Mouse (Mus musculus) heart, postnatal 25 days (tissue): ENCODE results near the gene Islr2. TPM values are rescaled to one million over a fixed set of nuclear protein-coding genes. Genes with fewer than 3 reads are reported as not detected.
A peak's percentile ranks its signal among the peaks of the same experiment; 100 is the strongest.
"Not testable (repeated sequence)": the region's sequence is repeated elsewhere in the genome, so short reads cannot be mapped to it uniquely, and the experiment has no call there.

Experiments used
- DNase-seq: peaks from one replicate; pipeline ENCODE4 v3.0.0; 2022; ENCODE audit warnings: low spot score
- intact Hi-C: fragments of 180-260 bp; cut with DNase I; formaldehyde crosslinking; loops from one replicate; pipeline ENCODE4 v1.15.1; 2025
- total RNA-seq, 2 experiments: library from RNA; stranded (reverse); gene quantifications; 2 replicates each; pipeline ENCODE4 v1.2.3; 2021

The Islr2 gene
- total RNA-seq, result 1 to 10 TPM; 1.0 to 1.2 TPM

DNA sequence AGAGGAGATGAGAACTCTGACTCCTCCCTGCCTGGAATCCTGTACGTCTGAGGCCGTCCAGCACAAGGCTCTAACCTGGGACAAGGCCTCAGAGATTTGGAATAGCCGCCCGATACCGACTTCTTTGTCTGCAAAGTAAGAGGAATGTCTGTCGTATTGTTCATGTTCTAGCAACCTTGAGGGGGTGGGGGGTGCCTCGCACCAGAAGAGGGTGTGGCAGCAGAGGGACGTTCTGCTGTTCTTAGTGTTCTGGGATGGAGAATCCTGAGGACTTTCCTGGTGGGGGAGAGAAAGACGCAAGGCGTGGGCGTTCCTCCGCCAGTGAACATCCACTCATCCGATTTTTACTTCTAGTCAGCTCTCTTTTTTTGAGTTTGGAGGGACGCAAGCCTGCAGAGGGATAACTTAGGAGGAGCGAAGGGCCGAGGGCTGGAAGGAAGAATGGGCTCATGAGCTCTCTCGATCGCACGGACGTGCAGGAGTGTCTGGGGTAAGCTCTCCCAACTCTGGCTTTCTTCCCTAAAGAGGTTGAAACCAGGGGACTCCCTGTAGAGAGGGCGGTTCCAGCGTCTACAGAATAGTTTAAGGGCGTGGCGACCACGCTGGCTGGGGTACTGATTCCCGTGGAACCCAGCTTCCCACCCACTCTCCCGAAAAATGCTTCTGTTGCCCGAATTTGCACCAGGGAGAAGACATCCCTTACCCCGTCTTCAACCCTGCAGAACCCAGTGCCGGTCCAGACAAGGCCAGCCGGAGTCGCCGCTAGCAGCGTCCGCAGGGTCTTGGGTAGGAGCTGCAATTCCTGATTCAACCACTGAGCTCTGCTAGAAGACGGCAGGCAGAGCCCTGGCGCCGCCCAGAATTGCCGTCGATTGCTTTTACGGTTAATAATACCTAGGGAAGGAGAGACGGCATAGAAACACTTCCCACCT, at the start of gene Islr2, which contains the start of gene Islr:
Gene Islr2, minus strand, starts transcription at position 804 of the 932 bp plus-strand sequence.
Gene Islr, minus strand, starts transcription at position 791 of the 932 bp plus-strand sequence.
- intact Hi-C loops, result loop anchor here (1.0 kb wide), 1 partner anchor 165 kb away; no protein-coding TSS in a partner anchor
- DNase-seq, result peak; percentile 58

DNA sequence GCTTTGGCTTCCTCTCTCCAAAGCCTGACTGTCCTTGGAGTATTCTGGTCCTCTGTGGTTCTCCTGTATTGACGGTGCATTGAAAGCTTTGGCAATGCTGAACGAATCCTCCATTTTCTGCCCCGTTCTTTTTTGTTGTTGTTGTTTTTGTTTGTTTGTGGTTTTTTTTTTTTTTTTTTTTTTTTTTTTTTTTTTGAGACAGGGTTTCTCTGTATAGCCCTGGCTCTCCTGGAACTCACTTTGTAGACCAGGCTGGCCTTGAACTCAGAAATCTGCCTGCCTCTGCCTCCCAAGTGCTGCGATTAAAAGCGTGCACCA, 49.6 kb upstream of the Islr2 start:
- intact Hi-C loops, result loop anchor here (2.0 kb wide), 1 partner anchor 17 kb away; no protein-coding TSS in a partner anchor
- DNase-seq, result not testable (repeated sequence)

DNA sequence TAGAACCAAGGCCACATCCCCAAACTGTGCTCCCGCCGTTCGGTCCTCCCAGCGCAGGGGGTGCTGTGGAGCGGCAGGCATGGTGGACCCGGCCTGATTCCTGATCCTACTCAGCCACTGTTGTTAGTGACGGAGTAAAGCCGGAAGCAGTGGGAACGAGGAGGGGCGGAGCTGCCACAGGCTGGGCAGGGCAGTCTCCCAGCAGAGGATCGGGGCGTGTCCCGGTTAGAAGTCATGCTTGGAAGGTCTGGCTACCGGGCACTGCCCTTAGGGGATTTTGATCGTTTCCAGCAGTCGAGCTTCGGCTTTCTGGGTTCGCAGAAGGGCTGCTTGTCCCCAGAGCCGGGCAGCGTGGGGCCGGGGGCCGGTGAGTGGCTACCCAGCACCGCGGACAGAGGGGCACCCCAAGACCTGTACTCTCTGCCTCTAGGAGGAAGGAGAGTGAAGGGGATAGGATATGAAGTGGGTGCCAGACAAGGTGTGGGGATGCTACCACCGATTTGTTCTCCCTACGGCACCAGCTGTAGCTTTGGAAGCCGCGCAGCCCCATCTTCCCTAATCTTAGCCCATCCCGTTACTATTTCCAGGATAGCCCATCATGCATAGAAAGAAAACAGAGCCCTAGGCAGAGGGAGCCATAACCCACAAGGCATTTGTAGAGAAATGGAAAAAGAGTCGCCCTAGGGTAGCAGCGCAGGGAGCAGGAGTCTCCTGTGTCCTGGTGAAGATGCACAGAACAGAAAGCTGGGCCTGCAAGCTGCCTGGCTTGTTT, 49.1 kb upstream of the Islr2 start, which contains the start of gene Stoml1:
Gene Stoml1, plus strand, starts transcription at position 132 of the 772 bp plus-strand sequence.
- intact Hi-C loops, result loop anchor here (2.0 kb wide), 1 partner anchor 18 kb away; no protein-coding TSS in a partner anchor
- peak; percentile 92 for DNase-seq

DNA sequence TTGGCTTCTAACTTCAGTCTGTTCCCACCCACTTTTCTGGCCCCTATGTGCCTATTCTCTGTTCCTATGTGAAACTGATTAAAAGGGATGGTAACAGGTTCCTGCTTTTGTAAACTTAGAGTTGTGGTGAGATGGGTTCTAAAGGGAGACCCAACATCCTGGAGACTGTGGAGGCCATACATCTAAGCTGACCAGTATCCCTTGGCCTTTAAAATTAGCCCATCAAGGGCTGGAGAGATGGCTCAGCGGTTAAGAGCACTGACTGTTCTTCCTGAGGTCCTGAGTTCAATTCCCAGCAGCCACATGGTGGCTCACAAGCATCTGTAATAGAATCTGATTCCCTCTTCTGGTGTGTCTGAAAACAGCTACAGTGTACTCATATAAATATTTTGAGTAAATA, 46.6 kb upstream of the Islr2 start:
- DNase-seq, intact Hi-C loops: not testable (repeated sequence)

DNA sequence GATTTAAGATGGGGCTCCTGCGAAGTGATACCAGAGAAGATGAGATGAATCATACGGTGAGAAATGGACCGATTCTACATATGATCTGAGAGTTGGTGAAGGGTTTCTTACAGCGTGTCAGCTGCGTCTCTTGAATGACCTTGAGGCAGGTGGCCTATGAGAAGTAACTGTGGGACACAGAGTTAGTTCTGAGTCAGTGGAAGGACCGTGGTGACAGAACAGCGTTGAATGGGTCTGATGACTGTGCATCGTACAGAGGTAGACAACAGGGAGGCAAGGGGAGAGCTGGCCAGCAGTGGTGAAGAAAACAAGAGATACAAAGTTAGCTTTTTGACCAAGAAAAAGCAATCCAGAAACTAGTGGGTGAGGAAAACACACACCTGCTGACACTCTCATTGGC, 46.2 kb upstream of the Islr2 start:
- intact Hi-C loops, result no loop called here
- DNase-seq, result no peak

DNA sequence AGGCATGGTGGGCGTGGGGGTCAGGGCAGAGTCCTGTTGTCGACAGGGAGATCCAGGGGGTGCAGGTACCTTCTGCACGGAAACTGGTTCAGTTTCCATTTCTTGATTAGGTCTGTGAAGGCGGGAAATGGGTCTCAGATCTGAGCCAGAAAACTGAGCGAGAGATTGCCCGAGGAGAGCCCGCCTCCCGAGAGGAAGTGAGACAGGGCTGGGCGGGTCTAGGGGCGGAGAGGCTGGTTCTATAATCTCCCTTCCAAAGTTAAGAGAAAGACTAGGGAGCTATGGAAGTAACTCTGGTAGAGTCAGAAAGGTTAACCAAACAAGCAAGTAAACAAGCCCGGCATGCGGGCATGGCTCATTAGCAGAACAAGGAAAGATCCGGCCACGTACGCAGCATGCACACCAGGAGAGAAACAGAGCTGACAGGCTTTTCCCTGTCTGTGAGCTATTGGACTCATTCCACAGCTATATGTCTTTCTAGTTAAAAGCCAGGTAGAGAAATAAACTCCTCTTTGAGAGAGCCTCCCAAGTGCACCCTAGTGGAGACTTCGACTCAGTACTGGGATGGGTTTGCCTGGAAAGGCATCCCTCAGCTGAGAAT, 45.6 kb upstream of the Islr2 start, which contains the start of gene Pml:
Gene Pml, minus strand, starts transcription at position 195 of the 601 bp plus-strand sequence.
- intact Hi-C loops, result no loop called here
- DNase-seq, result peak; percentile 70

DNA sequence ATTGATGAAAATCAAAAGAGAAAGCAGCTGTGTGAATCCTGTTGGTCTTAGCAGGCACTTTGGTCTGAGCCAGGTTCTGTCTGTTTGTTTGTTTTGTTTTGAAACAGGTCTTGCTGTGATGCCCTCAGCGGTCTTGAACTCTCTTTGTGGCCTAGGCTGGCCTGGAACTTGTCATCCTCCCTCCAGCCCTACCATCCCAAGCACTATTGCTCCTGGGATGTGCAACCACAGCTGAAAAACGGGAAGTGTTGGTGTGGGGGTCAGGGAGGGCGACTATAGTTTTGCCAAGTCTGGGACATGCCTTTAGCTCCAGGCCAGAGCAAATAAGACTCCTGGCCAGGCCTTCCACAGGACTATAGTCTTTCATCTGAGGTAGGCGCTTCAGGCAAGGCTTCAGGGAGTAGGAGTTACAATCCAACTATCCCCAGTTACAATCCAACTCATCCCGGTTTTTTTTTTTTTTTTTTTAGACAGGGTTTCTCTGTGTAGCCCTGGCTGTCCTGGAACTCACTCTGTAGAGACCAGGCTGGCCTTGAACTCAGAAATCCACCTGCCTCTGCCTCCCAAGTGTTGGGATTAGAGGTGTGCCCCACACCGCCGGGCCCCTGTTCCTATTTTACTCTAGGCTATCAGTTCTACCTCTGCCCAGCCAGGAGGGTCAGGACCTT, 44.8 kb upstream of the Islr2 start:
- DNase-seq, result no peak
- intact Hi-C loops, result no loop called here

DNA sequence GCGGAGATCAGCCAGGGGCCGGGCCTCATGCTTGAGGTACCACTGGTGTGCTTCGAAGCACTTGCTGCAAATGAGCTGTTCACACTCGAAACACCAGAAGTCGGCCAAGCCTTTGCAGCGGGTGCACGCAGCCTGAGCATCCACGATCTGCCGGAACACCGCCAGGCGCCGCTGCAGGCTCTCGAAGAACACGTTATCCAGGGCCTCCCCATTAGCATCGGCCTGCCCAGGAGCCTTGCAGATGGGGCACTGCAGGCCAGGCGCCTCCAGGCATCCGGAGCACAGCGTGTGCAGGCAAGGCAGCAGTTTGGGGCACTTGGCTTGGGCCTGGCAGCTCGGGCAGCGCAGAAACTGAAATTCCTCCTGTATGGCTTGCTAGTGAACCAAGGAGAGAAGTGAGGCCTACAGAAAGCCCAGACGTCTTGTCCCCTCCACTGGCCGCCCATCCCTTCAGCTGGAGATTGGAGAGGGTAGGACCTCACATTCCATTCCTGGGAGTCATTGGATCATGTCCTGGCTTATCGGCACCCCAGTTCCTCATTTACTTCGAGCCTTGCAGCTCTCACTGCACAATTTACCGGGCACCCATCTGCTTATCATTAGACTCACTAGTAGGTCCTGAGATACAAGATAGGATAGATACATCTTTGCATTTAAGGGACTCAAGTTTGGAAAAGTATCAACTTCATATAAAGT, 43.1 kb upstream of the Islr2 start:
- intact Hi-C loops, result loop anchor here (1.0 kb wide), 1 partner anchor 34 kb away; no protein-coding TSS in a partner anchor

DNA sequence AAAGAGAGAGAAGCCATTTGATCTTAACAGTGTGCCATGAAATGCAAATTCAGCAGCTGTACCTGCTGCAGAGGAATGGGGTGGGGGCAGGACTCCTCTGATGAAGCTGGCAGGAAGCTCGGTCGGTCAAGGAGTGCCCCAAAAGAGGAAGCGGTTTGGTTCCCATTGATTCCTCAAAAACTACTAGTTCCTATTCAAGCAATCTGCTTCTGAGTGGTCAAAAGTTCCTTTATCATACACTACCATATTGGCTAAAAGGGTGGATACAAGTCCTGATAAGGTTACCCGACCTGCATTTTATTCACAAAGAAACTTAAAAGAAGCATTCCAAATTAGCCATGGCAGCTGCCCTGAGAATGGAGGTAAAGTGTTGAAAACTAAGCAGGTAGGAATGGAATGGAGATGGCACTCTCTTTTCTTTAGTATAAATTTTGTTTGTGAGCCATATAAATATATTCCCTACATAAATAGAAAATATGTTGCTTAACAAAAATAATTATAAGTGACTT, 42.0 kb upstream of the Islr2 start:
- DNase-seq, result no peak
- intact Hi-C loops, result no loop called here

More for the DNA sequence above, 43.1 kb upstream of the Islr2 start:
- peak; percentile 69 for DNase-seq

DNA sequence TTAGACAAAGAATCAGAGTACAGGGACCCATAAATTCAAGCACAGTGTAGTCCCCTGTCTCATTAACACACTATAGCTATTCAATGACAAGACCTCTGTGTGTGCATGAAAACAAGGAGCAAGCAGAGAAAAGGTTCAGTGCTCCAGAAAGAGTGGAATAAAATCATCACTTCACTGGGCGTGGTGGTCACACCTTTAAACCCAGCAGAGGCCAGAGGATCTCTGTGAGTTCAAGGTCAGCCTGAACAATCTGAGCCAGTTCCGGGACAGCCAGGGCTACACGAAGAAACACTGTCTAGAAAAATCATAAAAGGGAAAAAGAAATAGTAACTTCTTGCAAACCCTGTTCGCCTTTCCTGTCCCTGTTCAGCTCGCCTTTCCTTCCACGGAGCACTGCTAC, 39.6 kb upstream of the Islr2 start:
- intact Hi-C loops, result no loop called here

DNA sequence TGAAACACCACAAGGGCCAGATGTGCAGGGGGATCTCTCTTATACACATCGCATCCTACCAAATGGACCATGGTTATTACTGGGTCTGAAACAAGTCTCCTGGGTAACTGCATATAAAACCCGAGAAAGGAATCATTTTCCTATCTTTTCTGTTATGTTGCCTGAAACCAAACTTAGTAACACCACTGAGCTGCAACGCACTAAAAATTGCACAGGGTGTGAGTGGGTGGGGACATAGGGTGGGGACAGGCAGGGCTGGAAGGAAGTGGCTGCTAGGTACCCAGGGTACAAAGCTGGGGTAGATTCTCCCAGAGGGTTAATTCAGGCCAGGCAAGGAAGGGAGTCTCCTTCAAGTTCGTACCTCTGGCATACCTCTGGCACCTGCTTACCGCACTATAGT, 38.6 kb upstream of the Islr2 start:
- DNase-seq, result no peak
- intact Hi-C loops, result no loop called here

More for the DNA sequence above, 39.6 kb upstream of the Islr2 start:
- DNase-seq, result no peak

DNA sequence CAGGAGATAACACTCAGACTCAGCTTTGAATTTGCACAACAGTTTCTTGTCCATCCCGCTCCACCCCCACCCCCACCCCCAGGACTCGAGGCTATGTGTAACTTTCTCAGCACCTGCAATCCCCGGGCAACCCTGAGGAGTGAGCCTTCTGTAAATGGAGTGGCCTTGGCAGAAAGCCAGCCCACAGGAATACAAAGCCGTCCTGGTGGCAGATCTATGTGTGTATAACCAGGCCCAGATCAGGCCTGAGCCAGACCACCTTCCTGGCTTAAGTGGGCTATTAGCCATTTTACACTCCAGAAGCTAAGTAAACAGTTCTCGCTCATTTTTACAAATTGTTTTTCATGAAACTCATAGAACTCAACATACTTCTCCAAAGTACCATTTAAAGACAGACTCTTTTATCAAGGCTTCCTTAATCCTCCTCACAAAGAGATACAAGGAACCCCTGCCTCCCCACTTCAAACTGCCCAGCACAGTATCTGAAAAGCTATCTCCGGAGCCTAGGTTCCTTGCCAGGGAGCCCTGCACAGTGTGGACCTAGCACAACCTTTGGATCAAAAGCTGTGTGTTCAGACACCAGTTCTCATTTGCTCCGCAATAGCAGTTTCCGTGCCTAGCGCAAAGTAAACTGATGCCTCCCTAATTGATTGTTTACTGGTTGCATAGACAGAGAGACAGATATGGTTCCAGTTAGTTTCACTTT, 37.8 kb upstream of the Islr2 start:
- intact Hi-C loops, result no loop called here
- DNase-seq, result no peak

DNA sequence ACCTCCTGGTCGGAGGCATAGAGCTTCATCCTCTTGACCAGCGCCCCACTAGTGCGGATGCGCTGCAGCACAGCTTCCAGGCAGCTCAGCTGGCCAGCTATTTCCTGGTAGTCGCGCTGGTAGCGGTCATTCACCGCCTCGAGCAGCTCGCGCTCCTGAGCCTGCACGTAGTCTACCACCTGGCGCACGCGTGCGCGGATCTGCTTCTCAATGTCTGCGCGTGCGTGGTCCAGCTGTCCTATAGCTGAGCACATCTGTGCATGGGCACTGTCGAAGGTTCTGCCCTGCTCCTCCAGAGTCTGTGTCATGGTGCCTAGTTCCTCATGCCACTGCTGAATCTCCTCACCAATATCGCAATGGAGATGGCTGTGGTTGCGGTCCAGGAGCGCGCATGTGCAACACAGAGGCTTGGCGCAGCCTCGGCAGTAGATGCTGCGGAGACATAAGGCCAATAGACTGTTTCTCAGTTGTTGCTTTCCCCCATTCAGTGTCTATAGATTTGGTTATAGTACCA, 30.4 kb upstream of the Islr2 start:
- intact Hi-C loops, result no loop called here
- no peak for DNase-seq

DNA sequence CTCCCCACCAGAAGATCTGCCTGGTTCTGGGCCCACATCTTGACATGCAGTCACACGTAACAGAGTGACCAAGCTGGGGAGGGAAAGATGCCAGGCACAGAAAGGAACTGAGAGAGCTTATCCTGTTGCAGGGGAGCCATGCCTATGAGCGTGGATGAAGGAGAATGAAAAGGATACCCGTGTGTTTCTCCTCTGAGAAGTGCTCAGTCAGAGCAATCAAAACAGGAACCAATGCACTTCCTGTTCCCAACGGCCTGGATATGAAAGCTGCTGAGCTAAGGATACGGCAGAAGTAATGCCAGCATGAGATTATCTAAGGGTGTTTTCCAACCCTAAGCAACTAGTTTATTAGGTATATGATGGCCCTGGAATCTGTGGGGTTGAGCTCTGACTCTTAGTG, 28.3 kb upstream of the Islr2 start:
- intact Hi-C loops, result no loop called here
- DNase-seq, result no peak

DNA sequence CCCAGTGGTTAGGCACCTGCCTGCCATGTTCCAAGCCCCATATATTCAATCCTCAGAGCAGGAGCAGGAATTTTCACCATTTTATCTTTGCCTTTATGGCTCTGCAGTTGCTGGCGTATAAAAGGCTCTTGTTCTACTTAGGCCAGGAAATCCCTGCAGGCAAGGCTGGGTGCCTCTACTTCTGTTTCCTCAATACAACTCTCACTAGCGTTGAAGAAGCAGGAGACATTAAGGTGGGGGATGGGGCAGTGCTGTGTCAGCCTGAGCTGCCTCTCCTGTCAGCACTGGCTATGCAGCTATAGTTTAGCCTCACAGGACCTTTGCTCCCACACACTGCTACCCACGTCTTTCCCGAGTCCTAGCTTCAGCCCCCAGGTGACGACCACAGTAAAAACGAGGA, 27.6 kb upstream of the Islr2 start:
- intact Hi-C loops, result no loop called here
- no peak for DNase-seq

DNA sequence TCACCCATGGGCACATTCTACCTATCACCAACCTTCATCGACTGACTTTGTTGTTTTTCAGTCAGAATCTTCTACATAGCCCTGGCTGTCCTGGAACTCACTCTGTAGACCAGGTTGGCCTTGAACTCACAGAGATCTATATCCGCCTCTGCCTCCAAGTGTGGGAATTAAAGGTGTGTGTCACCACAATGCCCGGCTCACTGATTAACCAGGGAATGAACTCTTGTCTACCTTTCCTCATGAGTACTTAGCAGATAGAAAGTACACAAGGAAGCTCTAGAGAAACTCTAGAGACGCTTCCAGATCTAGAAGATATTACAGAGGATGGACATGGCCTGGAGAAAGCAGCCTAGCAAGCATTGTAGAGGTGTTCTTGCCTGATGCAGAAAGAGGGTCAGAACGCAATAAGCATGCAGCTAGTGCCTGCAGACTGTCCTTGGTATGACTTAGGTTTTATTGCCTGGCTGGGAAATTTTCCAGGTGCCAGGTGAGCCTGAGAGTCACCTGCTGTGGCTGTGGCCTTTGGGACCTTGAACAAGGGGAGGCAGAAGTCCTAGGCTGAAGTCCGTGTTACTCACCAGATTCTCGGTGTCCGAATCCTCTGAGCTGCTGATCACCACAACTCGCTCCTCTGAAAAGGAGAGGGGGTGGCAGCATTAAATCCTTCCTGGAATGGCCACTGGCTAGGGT, 24.8 kb upstream of the Islr2 start:
- intact Hi-C loops, result loop anchor here (10.0 kb wide), 1 partner anchor 136 kb away; no protein-coding TSS in a partner anchor
- no peak for DNase-seq
